Mouse (Mus musculus) olfactory bulb, adult 2 months (tissue): ENCODE measurements around the gene Mapre1. TPM values are rescaled to one million over a fixed set of nuclear protein-coding genes. Genes with fewer than 3 reads are reported as not detected.
"Not testable (repeated sequence)": the region's sequence is repeated elsewhere in the genome, so short reads cannot be mapped to it uniquely, and the experiment has no call there.

ENCODE experiments used
- H3K27ac ChIP-seq: fragments of 200-500 bp; 2 replicates; pipeline ENCODE4 v1.5.1; 2012; ENCODE audit warnings: low read depth, low read length; ENCODE audit not compliant: insufficient read depth
- H3K4me1 ChIP-seq: fragments of 200-500 bp; 2 replicates; pipeline ENCODE4 v1.6.1; 2012; ENCODE audit warnings: low read length; ENCODE audit not compliant: control insufficient read depth, insufficient read depth
- H3K4me3 ChIP-seq: fragments of 200-500 bp; 2 replicates; pipeline ENCODE4 v1.5.1; 2012; ENCODE audit warnings: mild to moderate bottlenecking, low read depth, low read length, moderate library complexity; ENCODE audit not compliant: insufficient read depth
- CTCF ChIP-seq: fragments of 200-500 bp; IDR thresholded peaks from 2 replicates; pipeline ENCODE4 v1.5.1; 2012; ENCODE audit warnings: low read depth, mild to moderate bottlenecking, low read length, moderate library complexity; ENCODE audit not compliant: insufficient read depth
- POLR2A ChIP-seq: fragments of 200-500 bp; IDR thresholded peaks from 2 replicates; pipeline ENCODE4 v1.6.1; 2012; ENCODE audit warnings: mild to moderate bottlenecking, low read depth, low read length, moderate library complexity; ENCODE audit not compliant: insufficient read depth
- WGBS: fragments of 180-500 bp; shearing (Covaris S2); methylation state at CpG from one replicate; pipeline ENCODE4 v1.1.7; 2018; 5-methylcytosine and 5-hydroxymethylcytosine counted together
- polyA plus RNA-seq: library from polyadenylated mRNA; stranded (reverse); fragments of >200 nt; gene quantifications from 2 replicates; pipeline ENCODE4 v1.2.4, GENCODE M21; 2012; ENCODE audit warnings: low replicate concordance; ENCODE audit not compliant: missing spikeins, insufficient read depth, insufficient read length

Mapre1 gene
- polyA plus RNA-seq: 41.3 and 62.3 TPM in 2 replicates

DNA sequence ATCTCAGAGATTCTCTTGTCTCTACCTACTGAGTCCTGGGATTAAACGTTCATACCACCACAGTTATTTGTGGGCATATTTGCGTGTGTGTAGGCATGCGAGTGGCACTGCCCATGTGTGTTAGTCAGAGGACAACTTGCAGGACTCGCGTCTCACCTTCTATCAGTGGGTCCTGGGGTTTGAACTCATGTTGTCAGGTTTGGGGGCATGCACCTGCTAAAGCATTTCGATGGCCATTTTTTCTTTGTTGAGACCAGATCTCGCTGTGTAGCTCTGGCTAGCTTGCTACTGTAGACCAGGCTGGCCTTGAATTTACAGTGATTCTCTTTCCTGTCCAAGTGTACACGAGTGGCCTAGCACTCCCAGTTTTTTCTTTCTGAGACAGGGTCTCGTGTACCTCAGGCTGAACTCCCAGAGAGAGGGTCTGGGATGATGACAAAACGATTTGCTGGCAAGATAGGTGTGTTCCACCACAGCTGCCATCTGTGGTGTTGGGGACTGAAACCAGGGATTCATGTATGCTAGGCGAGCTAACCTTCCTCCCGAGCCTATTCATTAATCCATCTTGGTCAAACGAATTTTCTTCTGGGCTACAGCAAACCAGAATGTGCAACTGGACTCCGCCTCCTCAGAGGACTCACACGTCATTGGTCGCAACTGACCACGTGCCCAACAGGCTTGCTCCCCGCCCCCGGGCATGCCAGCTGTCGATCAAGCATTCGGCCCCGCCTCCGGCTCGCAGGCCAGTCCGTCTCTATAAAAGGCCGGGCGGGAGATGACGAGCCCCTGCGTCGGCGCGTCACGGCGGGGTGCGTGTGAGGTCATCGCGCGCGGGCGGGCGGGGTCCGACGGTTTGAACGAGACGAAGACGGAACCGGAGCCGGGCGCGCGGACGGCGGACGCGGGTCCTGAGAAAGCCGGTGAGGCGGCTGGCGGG, at the start of gene Mapre1:
TSS of gene Mapre1 (plus strand) at position 775 of the 937 bp plus-strand sequence.
- TF ChIP-seq CTCF (no peak), POLR2A (peak; percentile 56; the same call in 1 of the 2 replicates)
- peak within 1 kb of the TSS; percentile 66 for H3K27ac ChIP-seq
- peak within 1 kb of the TSS; percentile 86 for H3K4me3 ChIP-seq
- WGBS: 10% methylated on average over 58 of the region's 58 CpGs
- peaks cover 2% of the 10 kb centered on the region for H3K4me1 ChIP-seq

DNA sequence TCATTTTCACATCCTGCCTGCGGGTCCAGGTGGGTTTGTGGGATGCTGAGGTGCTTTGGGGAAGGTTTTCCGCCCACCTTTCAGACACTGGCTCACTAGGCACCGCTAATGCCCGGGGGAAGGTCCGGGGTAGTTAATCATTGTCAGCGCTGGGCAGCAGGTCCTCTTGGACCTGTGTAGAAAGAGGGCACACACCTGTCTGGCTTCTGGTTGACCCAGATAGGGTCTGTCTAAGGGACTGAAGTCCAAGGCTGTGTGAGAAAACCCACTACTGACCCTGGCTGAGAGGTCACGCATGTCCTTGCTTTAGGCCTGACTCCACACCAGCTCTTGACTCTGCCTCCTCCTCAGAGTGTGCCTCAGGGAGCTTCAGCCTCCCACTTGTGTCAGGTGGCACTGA, 47.7 kb upstream of the Mapre1 start:
- not testable (repeated sequence) for H3K27ac ChIP-seq, H3K4me3 ChIP-seq, H3K4me1 ChIP-seq
- 92% methylated on average over 7 of the region's 7 CpGs for WGBS

DNA sequence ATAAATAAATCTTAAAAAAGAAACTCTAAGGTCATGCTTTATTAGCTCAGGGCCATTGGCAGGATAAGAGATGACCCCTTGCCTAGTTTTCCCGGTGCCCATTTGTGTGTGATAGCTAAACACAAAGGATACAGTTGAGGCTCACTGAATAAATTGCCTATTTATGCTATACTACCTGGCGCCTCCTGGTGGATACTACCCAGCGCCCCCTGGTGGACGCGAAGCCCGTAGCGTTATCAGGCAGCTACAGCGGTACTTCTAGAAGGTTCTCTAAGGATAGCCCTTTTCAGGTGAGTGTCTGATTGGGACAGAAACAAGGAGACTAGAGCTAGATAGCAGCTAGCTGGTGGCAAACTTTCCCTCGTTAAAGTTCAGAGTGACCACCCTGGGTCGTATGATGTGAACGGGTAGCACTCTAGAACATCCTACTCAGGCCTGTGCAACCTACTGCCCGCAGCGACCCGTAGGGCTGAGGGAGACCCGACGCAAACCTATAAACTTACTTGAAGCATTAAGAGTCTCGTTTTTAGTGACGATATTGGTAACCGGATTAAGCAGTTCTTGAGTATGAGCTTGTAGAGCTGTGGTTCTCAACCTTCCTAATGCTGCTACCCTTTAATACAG, 46.5 kb upstream of the Mapre1 start:
- Histone ChIP-seq H3K4me1 (no peaks in the 10 kb centered on the region), H3K4me3 (no peak overlapping the region), H3K27ac (no peak overlapping the region)
- TF ChIP-seq CTCF (no peak), POLR2A (no peak)
- WGBS: 69% methylated on average over 19 of the region's 19 CpGs

DNA sequence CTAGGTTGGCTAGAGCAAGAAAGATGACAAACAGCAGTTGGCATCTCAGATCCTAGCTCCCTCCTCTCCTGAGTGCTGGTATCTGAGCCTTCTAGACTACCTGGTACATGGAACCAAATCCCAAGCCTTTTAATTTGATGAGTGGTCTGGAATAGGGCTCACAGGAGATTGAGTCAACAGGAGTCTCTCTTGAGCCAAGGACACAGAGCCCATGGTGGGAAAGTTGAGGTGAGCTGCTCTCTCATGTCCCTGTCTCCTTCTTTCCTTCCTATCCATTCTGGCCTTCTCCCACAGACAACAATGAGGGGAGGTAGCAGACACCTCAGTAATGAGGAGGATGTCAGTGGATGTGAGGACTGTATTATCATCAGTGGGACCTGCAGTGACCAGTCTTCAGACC, 44.7 kb upstream of the Mapre1 start, which contains the start of gene Dnmt3c:
TSS of gene Dnmt3c (plus strand) at position 301 of the 400 bp plus-strand sequence.
- H3K4me1 ChIP-seq: no peaks in the 10 kb centered on the region
- TF ChIP-seq POLR2A: no peak
- H3K27ac ChIP-seq: no peak within 1 kb of the TSS
- no peak within 1 kb of the TSS for H3K4me3 ChIP-seq

DNA sequence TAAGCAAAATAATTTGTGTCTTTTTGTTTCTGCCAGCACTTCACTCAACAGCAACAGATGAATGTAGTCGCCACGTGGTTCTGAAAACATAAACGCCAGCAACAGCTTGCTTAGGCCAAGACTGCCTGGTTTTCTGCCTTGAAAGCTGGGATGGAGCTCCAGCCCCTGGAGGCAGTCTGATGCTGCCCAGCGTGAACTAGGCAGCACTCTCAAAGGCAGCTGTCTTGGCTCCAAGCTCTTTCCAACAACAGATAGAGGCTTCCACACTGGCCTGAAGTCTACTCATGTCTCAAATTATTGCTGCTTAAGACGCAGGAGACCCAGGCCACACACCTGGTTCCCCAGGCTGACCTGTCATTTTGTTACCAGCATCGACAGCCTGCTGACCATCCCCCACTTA, 37.7 kb upstream of the Mapre1 start:
- H3K27ac ChIP-seq: no peak overlapping the region
- WGBS: 37% methylated on average over 6 of the region's 6 CpGs
- no peaks in the 10 kb centered on the region for H3K4me1 ChIP-seq
- H3K4me3 ChIP-seq: no peak overlapping the region
- no peak for TF ChIP-seq POLR2A
- no peak for TF ChIP-seq CTCF

DNA sequence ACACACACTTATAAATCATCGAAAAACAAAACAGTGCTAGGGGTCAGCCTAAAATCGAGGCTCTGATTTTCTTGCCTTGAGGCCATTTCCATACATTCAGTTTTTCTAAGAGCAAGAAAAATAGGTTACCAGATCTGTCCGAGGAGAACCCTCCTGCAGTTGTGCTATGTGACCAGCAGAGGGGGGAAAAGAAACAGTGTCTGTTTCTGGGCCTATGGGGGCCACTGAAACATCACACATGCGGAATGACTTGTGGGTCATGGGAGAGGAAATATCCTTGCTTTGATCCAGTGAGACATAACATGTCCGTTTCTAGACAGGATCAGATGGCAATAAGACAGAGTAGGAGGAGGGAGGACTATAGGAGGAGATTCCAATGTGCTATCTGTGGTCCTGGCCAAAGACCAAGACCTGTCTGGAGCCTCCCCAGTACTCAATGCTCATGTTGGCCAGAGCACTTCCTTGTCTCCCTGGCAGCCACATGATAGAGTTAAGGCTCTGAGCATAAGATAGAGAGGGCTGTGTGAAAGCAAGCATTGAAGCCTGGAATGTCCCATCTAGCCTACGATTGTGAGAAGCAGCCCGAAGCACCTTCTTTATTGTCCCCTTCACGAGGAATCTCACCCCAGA, 30.3 kb upstream of the Mapre1 start:
- H3K27ac ChIP-seq: no peak overlapping the region
- 0 out of 2 replicates have a peak, but pooled peaks cover 2% of the 10 kb centered on the region for H3K4me1 ChIP-seq
- no peak overlapping the region for H3K4me3 ChIP-seq
- no peak for TF ChIP-seq POLR2A
- TF ChIP-seq CTCF: no peak
- 56% methylated on average over 8 of the region's 8 CpGs for WGBS

DNA sequence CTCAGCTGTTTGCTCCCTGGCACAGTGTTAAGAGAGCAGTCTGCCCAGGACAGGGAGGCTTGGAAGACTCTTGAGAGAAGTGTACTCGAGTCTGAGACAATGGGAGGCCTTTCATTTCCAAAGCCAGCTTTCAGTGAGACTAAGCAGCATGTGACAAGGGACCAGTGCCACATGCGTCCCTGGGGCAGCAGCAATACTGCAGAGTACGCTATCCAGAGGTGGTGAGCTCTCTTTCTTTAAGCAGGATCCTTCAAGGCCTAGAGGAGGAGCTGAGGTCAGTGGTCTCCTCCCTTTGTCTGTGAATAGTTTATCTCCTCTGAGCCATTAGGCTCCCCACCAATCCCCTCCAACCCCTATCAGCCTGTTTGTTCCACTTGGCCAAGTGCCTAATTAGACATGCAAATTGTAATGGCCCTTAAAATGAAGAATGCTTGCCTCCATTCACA, 28.4 kb upstream of the Mapre1 start:
- H3K4me3 ChIP-seq: no peak overlapping the region
- H3K4me1 ChIP-seq: 0 out of 2 replicates have a peak, but pooled peaks cover 2% of the 10 kb centered on the region
- H3K27ac ChIP-seq: 0 out of 2 replicates have a peak overlapping the region, but pooled peaks have one; percentile 14
- WGBS: 55% methylated on average over 3 of the region's 3 CpGs
- TF ChIP-seq CTCF: no peak
- no peak for TF ChIP-seq POLR2A

DNA sequence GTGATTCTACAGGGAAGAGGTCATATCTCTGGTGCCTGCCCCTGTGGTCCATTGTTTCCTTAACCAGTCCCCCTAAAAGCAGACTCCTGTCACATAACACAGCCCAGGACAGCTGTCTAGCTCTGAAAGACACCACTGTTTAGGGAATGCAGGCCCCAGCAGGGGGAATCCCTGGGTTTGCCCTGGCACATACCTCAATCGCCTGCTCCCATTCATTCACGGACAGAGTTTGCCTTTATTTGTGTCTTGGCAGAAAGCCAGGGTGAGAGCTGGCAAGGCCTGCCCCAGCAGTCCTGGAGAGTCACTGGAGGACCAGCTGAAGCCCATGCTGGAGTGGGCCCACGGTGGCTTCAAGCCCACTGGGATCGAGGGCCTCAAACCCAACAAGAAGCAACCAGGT, 27.8 kb upstream of the Mapre1 start:
- Histone ChIP-seq H3K4me1 (0 out of 2 replicates have a peak, but pooled peaks cover 2% of the 10 kb centered on the region), H3K4me3 (no peak overlapping the region), H3K27ac (0 out of 2 replicates have a peak overlapping the region, but pooled peaks have one; percentile 14)
- 27% methylated on average over 4 of the region's 4 CpGs for WGBS
- no peak for TF ChIP-seq CTCF
- no peak for TF ChIP-seq POLR2A

DNA sequence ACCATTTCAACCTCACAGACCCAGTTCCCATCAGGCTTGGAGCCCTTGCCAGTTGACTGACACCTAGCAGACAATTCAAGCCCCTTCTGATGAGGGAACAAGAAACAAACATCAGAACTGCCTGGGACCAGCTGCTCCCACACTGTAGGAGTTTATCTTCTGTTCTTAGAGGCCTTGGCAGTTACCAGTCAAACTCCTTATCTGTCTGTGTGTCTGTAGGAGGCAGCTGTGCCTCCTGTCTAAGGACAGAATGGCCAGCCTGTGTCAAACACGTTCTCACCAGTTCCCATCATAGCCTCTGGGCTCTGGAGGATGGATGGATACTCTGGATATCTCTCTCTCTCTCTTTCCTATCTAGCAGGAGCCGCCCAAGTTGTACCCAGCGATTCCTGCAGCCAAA, 23.2 kb upstream of the Mapre1 start:
- H3K4me3 ChIP-seq, H3K27ac ChIP-seq, H3K4me1 ChIP-seq: not testable (repeated sequence)
- 83% methylated on average over 3 of the region's 3 CpGs for WGBS
